Mouse (Mus musculus) lung, postnatal 0 days (tissue): ENCODE data around the gene Chmp4b.

ENCODE experiments used
- CTCF ChIP-seq: IDR thresholded peaks from 2 replicates; pipeline ENCODE4 v1.5.1; 2016; ENCODE audit warnings: antibody characterized with exemption, mild to moderate bottlenecking
- EP300 ChIP-seq: IDR thresholded peaks from 2 replicates; pipeline ENCODE4 v1.6.1; 2016; ENCODE audit warnings: antibody characterized with exemption, mild to moderate bottlenecking, control low read depth

DNA sequence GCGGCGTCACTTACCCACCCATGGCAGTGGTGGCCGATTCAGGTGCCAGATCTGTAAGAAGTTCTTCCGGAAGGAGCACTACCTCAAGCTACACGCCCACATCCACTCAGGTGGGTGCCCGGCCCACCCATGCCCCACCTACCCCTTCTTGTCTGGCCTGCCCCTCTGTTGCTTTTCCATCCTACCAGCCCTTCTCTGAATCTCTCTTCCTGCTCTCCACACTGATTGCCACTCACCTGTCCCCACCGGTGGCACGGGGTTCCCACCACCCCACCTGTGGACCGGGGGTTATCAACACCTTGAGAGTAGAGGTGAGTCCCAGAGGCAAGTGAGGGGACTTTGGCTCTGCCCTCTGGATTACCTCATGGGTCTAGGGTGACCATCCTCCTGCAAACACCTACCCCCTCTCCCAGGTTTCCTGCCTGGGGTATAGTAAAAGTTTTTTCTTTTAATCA, 9.5 kb upstream of the Chmp4b start:
- no peak for TF ChIP-seq CTCF
- no peak for TF ChIP-seq EP300
